Comparison of ENCODE assay signal across 9 mouse cellular contexts in genomic region chr4:32947631-32948030, GRCm38 (mm10). TPM values are rescaled to one million over a fixed set of nuclear protein-coding genes. Genes with fewer than 3 reads are reported as not detected.
DNase-seq lines count a peak whose midpoint lies in the region; ATAC-seq and TF ChIP-seq lines count a peak whose summit lies in the region.
"Had no signal": no experiment of that assay in that cellular context is flagged by ENCODE, and none has a peak within 500 bp of the region (broad histone marks: within the 10 kb centered on the region; RNA-seq: fewer than 3 reads in every experiment).

No protein-coding gene starts in this region.

- ATAC-seq in intestine, embryonic 14.5 days (replicated peaks; ENCODE audit: low FRiP score, low TSS enrichment, low read depth), result no peak
- no peak for ATAC-seq in intestine, embryonic 15.5 days
- ATAC-seq in heart, embryonic 12.5 days (ENCODE audit: insufficient number of reproducible peaks, low FRiP score), result no peak
- no peak for ATAC-seq in midbrain, embryonic 16.5 days
- ATAC-seq in CD4-positive, CD25-positive, alpha-beta regulatory T cell, adult 4 months, result no peak

- intact Hi-C loops in left cerebral cortex, postnatal 4 days (cut with DNase I), result no loop called here

- TF ChIP-seq CTCF in brain, embryonic 14.5 days (IDR thresholded peaks at IDR 0.05; ENCODE audit: borderline replicate concordance, extremely low read depth, insufficient read depth, insufficient read length), result no peak

- H3K4me2 ChIP-seq in intestine, embryonic 14.5 days (ENCODE audit: low read length), result 0 out of 2 replicates have a peak overlapping the region, but pooled peaks have one; percentile 2
- H3K4me2 ChIP-seq in intestine, embryonic 15.5 days (replicated peaks), result no peak overlapping the region
- H3K4me2 ChIP-seq in heart, embryonic 12.5 days, result peak overlapping the region; percentile 50
- no peak overlapping the region for H3K4me2 ChIP-seq in midbrain, embryonic 16.5 days (ENCODE audit: low read length)

- no peaks in the 10 kb centered on the region for H3K9me3 ChIP-seq in intestine, embryonic 14.5 days (ENCODE audit: control insufficient read depth, low read length)
- no peaks in the 10 kb centered on the region for H3K9me3 ChIP-seq in intestine, embryonic 15.5 days
- H3K9me3 ChIP-seq in heart, embryonic 12.5 days (replicated peaks), result no peaks in the 10 kb centered on the region
- H3K9me3 ChIP-seq in midbrain, embryonic 16.5 days (replicated peaks; ENCODE audit: control insufficient read depth, low read length, poor library complexity, severe bottlenecking), result no peaks in the 10 kb centered on the region; the same call in 1 of the 2 replicates
- H3K9me3 ChIP-seq: neural tube, embryonic 13.5 days had no signal

- peaks cover 10% of the 10 kb centered on the region for H3K4me1 ChIP-seq in intestine, embryonic 14.5 days (replicated peaks; ENCODE audit: control insufficient read depth, insufficient read depth, low read length)
- H3K4me1 ChIP-seq in intestine, embryonic 15.5 days (replicated peaks), result peaks cover 10% of the 10 kb centered on the region; the same call in 1 of the 2 replicates
- H3K4me1 ChIP-seq in heart, embryonic 12.5 days (replicated peaks), result peaks cover 30% of the 10 kb centered on the region
- H3K4me1 ChIP-seq in midbrain, embryonic 16.5 days (ENCODE audit: control insufficient read depth, insufficient read depth, low read length), result peaks cover 18% of the 10 kb centered on the region

- DNase-seq in intestine, embryonic 14.5 days (ENCODE audit: low spot score), result no peak
- peak; percentile 64 for DNase-seq in brain, embryonic 14.5 days (ENCODE audit: low read depth)
- DNase-seq in left cerebral cortex, postnatal 4 days, result no peak
- DNase-seq in thymus, postnatal 0 days (ENCODE audit: low spot score), result no peak

- H3K4me3 ChIP-seq in intestine, embryonic 14.5 days (ENCODE audit: low read depth, low read length), result no peak overlapping the region
- H3K4me3 ChIP-seq in intestine, embryonic 15.5 days (replicated peaks), result no peak overlapping the region
- no peak overlapping the region for H3K4me3 ChIP-seq in heart, embryonic 12.5 days
- H3K4me3 ChIP-seq in midbrain, embryonic 16.5 days (ENCODE audit: low read depth, low read length), result no peak overlapping the region
- H3K4me3 ChIP-seq: neural tube, embryonic 13.5 days had no signal

- no peak for TF ChIP-seq POLR2A in brain, embryonic 14.5 days (IDR thresholded peaks at IDR 0.05; ENCODE audit: borderline replicate concordance, extremely low read depth, insufficient read depth, insufficient read length, poor library complexity, severe bottlenecking)

- no peak overlapping the region for H3K9ac ChIP-seq in intestine, embryonic 14.5 days (ENCODE audit: low read length)
- H3K9ac ChIP-seq in intestine, embryonic 15.5 days, result no peak overlapping the region
- no peak overlapping the region for H3K9ac ChIP-seq in heart, embryonic 12.5 days
- peak overlapping the region; percentile 10; the same call in 1 of the 2 replicates for H3K9ac ChIP-seq in midbrain, embryonic 16.5 days (ENCODE audit: low read depth, low read length)
- H3K9ac ChIP-seq: neural tube, embryonic 13.5 days had no signal

- 20% methylated on average over 4 of the region's 4 CpGs for WGBS in intestine, embryonic 14.5 days
- 33% methylated on average over 4 of the region's 4 CpGs for WGBS in intestine, embryonic 15.5 days
- WGBS in heart, embryonic 12.5 days, result 24% methylated on average over 4 of the region's 4 CpGs
- 26% methylated on average over 4 of the region's 4 CpGs for WGBS in midbrain, embryonic 16.5 days

- H3K27me3 ChIP-seq in intestine, embryonic 14.5 days (replicated peaks; ENCODE audit: control insufficient read depth, insufficient read depth, low read length), result no peaks in the 10 kb centered on the region
- peaks cover 8% of the 10 kb centered on the region; the same call in 1 of the 2 replicates for H3K27me3 ChIP-seq in intestine, embryonic 15.5 days (replicated peaks)
- H3K27me3 ChIP-seq in heart, embryonic 12.5 days (replicated peaks), result peaks cover 4% of the 10 kb centered on the region; the same call in 1 of the 2 replicates
- H3K27me3 ChIP-seq in midbrain, embryonic 16.5 days (ENCODE audit: control insufficient read depth, insufficient read depth, low read depth, low read length), result no peaks in the 10 kb centered on the region

- H3K36me3 ChIP-seq in intestine, embryonic 14.5 days (ENCODE audit: control insufficient read depth, insufficient read depth, low read length), result no peaks in the 10 kb centered on the region
- no peaks in the 10 kb centered on the region for H3K36me3 ChIP-seq in intestine, embryonic 15.5 days
- no peaks in the 10 kb centered on the region for H3K36me3 ChIP-seq in heart, embryonic 12.5 days
- H3K36me3 ChIP-seq in midbrain, embryonic 16.5 days (ENCODE audit: control insufficient read depth, insufficient read depth, low read length), result no peaks in the 10 kb centered on the region
- H3K36me3 ChIP-seq: neural tube, embryonic 13.5 days had no signal

- no peak overlapping the region for H3K27ac ChIP-seq in intestine, embryonic 14.5 days (ENCODE audit: low read depth)
- H3K27ac ChIP-seq in intestine, embryonic 15.5 days, result no peak overlapping the region
- peak overlapping the region; percentile 58 for H3K27ac ChIP-seq in heart, embryonic 12.5 days (ENCODE audit: poor library complexity, severe bottlenecking)
- H3K27ac ChIP-seq in midbrain, embryonic 16.5 days (ENCODE audit: low read length), result no peak overlapping the region
- H3K27ac ChIP-seq: neural tube, embryonic 13.5 days had no signal

RNA-seq across cellular contexts. Expression of gene Ankrd6, which starts 3.0 kb away (rescaled TPM):
- 5.0 and 6.1 TPM in 2 replicates for polyA plus RNA-seq in intestine, embryonic 14.5 days (2014; fragmentation: Nextera tagmentation; extraction: Ambion mirVana)
- 4.0 and 4.1 TPM in 2 replicates for polyA plus RNA-seq in intestine, embryonic 15.5 days (2015; fragmentation: Nextera tagmentation; extraction: Ambion mirVana)
- polyA plus RNA-seq in brain, embryonic 14.5 days (2012; rRNA removed), result 11.6 and 19.1 TPM in 2 replicates
- polyA plus RNA-seq in heart, embryonic 12.5 days (2016; fragmentation: Nextera tagmentation; extraction: Ambion mirVana), result 7.0 and 7.7 TPM in 2 replicates
- 35.7 and 37.9 TPM in 2 replicates for polyA plus RNA-seq in midbrain, embryonic 16.5 days (2015; fragmentation: Nextera tagmentation; extraction: Ambion mirVana)
- 10 to 100 TPM; 29.7 to 32.8 TPM for total RNA-seq in left cerebral cortex, postnatal 4 days (2021)
- 1 to 10 TPM; 2.2 TPM for polyA plus RNA-seq in CD4-positive, CD25-positive, alpha-beta regulatory T cell, adult 4 months (2017; shearing (Covaris generic))
- polyA plus RNA-seq in thymus, postnatal 0 days (2015; fragmentation: Nextera tagmentation; extraction: Ambion mirVana), result 10.1 and 12.8 TPM in 2 replicates

RNA-seq across cellular contexts. Expression of gene Rragd, which starts 35.2 kb away (rescaled TPM):
- polyA plus RNA-seq in intestine, embryonic 14.5 days (2014; fragmentation: Nextera tagmentation; extraction: Ambion mirVana), result 10.0 and 14.5 TPM in 2 replicates
- polyA plus RNA-seq in intestine, embryonic 15.5 days (2015; fragmentation: Nextera tagmentation; extraction: Ambion mirVana), result 23.4 and 24.3 TPM in 2 replicates
- 20.4 and 27.0 TPM in 2 replicates for polyA plus RNA-seq in brain, embryonic 14.5 days (2012; rRNA removed)
- 61.2 and 64.1 TPM in 2 replicates for polyA plus RNA-seq in heart, embryonic 12.5 days (2016; fragmentation: Nextera tagmentation; extraction: Ambion mirVana)
- 38.3 and 39.4 TPM in 2 replicates for polyA plus RNA-seq in midbrain, embryonic 16.5 days (2015; fragmentation: Nextera tagmentation; extraction: Ambion mirVana)
- total RNA-seq in left cerebral cortex, postnatal 4 days (2021), result 10 to 100 TPM; 53.9 to 59.9 TPM
- polyA plus RNA-seq in CD4-positive, CD25-positive, alpha-beta regulatory T cell, adult 4 months (2017; shearing (Covaris generic)), result 1 to 10 TPM; 4.7 to 6.2 TPM
- polyA plus RNA-seq in thymus, postnatal 0 days (2015; fragmentation: Nextera tagmentation; extraction: Ambion mirVana), result 10.1 and 12.5 TPM in 2 replicates

Comparison
In these comparisons a context has a peak if more than half of its experiments do, and no peak if none do; other contexts are left out.
1. H3K4me2 ChIP-seq: peak in intestine, embryonic 14.5 days (single experiment) and heart, embryonic 12.5 days (single experiment); none in intestine, embryonic 15.5 days (single experiment) and midbrain, embryonic 16.5 days (single experiment).